ENCODE assay signal across 26 mouse cellular contexts in genomic region chr3:157119916-157120315, GRCm38 (mm10).
DNase-seq lines count a peak whose midpoint lies in the region; ATAC-seq and TF ChIP-seq lines count a peak whose summit lies in the region.
"Had no signal": no experiment of that assay in that cellular context is flagged by ENCODE, and none has a peak within 500 bp of the region (broad histone marks: within the 10 kb centered on the region; RNA-seq: fewer than 3 reads in every experiment).

No protein-coding gene starts in this region.

- H3K4me3 ChIP-seq in hindbrain, embryonic 16.5 days (ENCODE audit: low read length), result no peak overlapping the region
- no peak overlapping the region for H3K4me3 ChIP-seq in hindbrain, embryonic 13.5 days
- H3K4me3 ChIP-seq in midbrain, embryonic 14.5 days (replicated peaks; ENCODE audit: low read depth, low read length), result no peak overlapping the region
- H3K4me3 ChIP-seq in midbrain, postnatal 0 days (ENCODE audit: low read depth, low read length), result no peak overlapping the region
- H3K4me3 ChIP-seq: forebrain, embryonic 10.5 days; forebrain, embryonic 13.5 days; heart, embryonic 12.5 days; heart, embryonic 15.5 days; hindbrain, embryonic 10.5 days; hindbrain, embryonic 15.5 days had no signal

- no peak for TF ChIP-seq CTCF in midbrain, postnatal 0 days (IDR thresholded peaks at IDR 0.05)

- no peaks in the 10 kb centered on the region for H3K36me3 ChIP-seq in hindbrain, embryonic 16.5 days (ENCODE audit: control insufficient read depth, insufficient read depth, low read length)
- H3K36me3 ChIP-seq in hindbrain, embryonic 13.5 days, result no peaks in the 10 kb centered on the region
- no peaks in the 10 kb centered on the region for H3K36me3 ChIP-seq in midbrain, embryonic 14.5 days (ENCODE audit: control insufficient read depth, insufficient read depth, low read length)
- no peaks in the 10 kb centered on the region for H3K36me3 ChIP-seq in midbrain, postnatal 0 days (ENCODE audit: insufficient read depth, low read length)
- H3K36me3 ChIP-seq: forebrain, embryonic 10.5 days; heart, embryonic 12.5 days; heart, embryonic 15.5 days; hindbrain, embryonic 10.5 days; hindbrain, embryonic 15.5 days had no signal

- no peaks in the 10 kb centered on the region for H3K27me3 ChIP-seq in hindbrain, embryonic 16.5 days (replicated peaks; ENCODE audit: control insufficient read depth, insufficient read depth, low read length)
- no peaks in the 10 kb centered on the region for H3K27me3 ChIP-seq in hindbrain, embryonic 13.5 days
- no peaks in the 10 kb centered on the region for H3K27me3 ChIP-seq in midbrain, embryonic 14.5 days (ENCODE audit: control insufficient read depth, insufficient read depth, low read length)
- H3K27me3 ChIP-seq in midbrain, postnatal 0 days (ENCODE audit: insufficient read depth, low read length), result no peaks in the 10 kb centered on the region
- H3K27me3 ChIP-seq: forebrain, embryonic 13.5 days; heart, embryonic 12.5 days; heart, embryonic 15.5 days; hindbrain, embryonic 15.5 days had no signal

- ATAC-seq in hindbrain, embryonic 16.5 days, result 0 out of 2 replicates have a peak, but pooled peaks have one; percentile 44
- no peak for ATAC-seq in hindbrain, embryonic 13.5 days (ENCODE audit: low FRiP score)
- no peak for ATAC-seq in midbrain, embryonic 14.5 days (ENCODE audit: low FRiP score, low TSS enrichment)
- ATAC-seq in midbrain, postnatal 0 days (ENCODE audit: low FRiP score), result no peak
- ATAC-seq: activated CD4-positive, CD25-positive, alpha-beta regulatory T cell, adult 4 months; CD4-positive, CD25-positive, alpha-beta regulatory T cell, adult 4 months; forebrain, embryonic 13.5 days; forebrain, embryonic 16.5 days; inflammation-experienced regulatory T-cells, adult 6 months; intestine, embryonic 16.5 days had no signal

- no peak overlapping the region for H3K9ac ChIP-seq in hindbrain, embryonic 16.5 days (ENCODE audit: low read depth, low read length)
- no peak overlapping the region for H3K9ac ChIP-seq in hindbrain, embryonic 13.5 days
- H3K9ac ChIP-seq in midbrain, embryonic 14.5 days (replicated peaks; ENCODE audit: low read length), result no peak overlapping the region
- no peak overlapping the region for H3K9ac ChIP-seq in midbrain, postnatal 0 days (replicated peaks; ENCODE audit: low read length, poor library complexity, severe bottlenecking)
- H3K9ac ChIP-seq: forebrain, embryonic 13.5 days; heart, embryonic 12.5 days; heart, embryonic 15.5 days; hindbrain, embryonic 15.5 days had no signal

- H3K4me2 ChIP-seq in hindbrain, embryonic 16.5 days (ENCODE audit: low read length), result no peak overlapping the region
- H3K4me2 ChIP-seq in hindbrain, embryonic 13.5 days, result no peak overlapping the region
- H3K4me2 ChIP-seq in midbrain, embryonic 14.5 days (ENCODE audit: low read length), result no peak overlapping the region
- no peak overlapping the region for H3K4me2 ChIP-seq in midbrain, postnatal 0 days (ENCODE audit: low read depth, low read length, poor library complexity, severe bottlenecking)
- H3K4me2 ChIP-seq: forebrain, embryonic 13.5 days; heart, embryonic 12.5 days; heart, embryonic 15.5 days; hindbrain, embryonic 15.5 days had no signal

- DNase-seq in midbrain, embryonic 14.5 days, result peak; percentile 16
- no peak for DNase-seq in midbrain, postnatal 0 days (ENCODE audit: low spot score)
- peak; percentile 70 for DNase-seq in brain, adult 2 months (ENCODE audit: low read depth, low spot score)
- DNase-seq in telencephalon, adult 2 months (ENCODE audit: low read depth, low spot score), result peak; percentile 35
- no peak for DNase-seq in adrenal gland, adult (ENCODE audit: inconsistent age in 2 of 2, low spot score in 1 of 2)
- DNase-seq: adrenal gland, postnatal 10 days; cerebellum, adult 18-20 months; cerebellum, adult 9-10 months; cerebellum, postnatal 14 days; gastrocnemius, postnatal 25 days; heart, adult 18-20 months; heart, postnatal 10 days; heart, postnatal 36 days had no signal

- WGBS in hindbrain, embryonic 16.5 days, result 37% methylated on average over 2 of the region's 2 CpGs
- WGBS in hindbrain, embryonic 13.5 days, result 51% methylated on average over 2 of the region's 2 CpGs
- 45% methylated on average over 2 of the region's 2 CpGs for WGBS in midbrain, embryonic 14.5 days
- WGBS in midbrain, postnatal 0 days, result 30% methylated on average over 2 of the region's 2 CpGs

- no peak overlapping the region for H3K27ac ChIP-seq in hindbrain, embryonic 16.5 days (ENCODE audit: low read depth, low read length)
- no peak overlapping the region for H3K27ac ChIP-seq in hindbrain, embryonic 13.5 days
- no peak overlapping the region for H3K27ac ChIP-seq in midbrain, embryonic 14.5 days (replicated peaks; ENCODE audit: low read depth, low read length)
- H3K27ac ChIP-seq in midbrain, postnatal 0 days (ENCODE audit: low read depth, low read length), result no peak overlapping the region
- H3K27ac ChIP-seq: forebrain, embryonic 10.5 days; forebrain, embryonic 13.5 days; heart, embryonic 15.5 days; hindbrain, embryonic 10.5 days; hindbrain, embryonic 15.5 days had no signal

- H3K9me3 ChIP-seq in hindbrain, embryonic 16.5 days (ENCODE audit: control insufficient read depth, low read length), result no peaks in the 10 kb centered on the region
- no peaks in the 10 kb centered on the region for H3K9me3 ChIP-seq in hindbrain, embryonic 13.5 days
- no peaks in the 10 kb centered on the region for H3K9me3 ChIP-seq in midbrain, embryonic 14.5 days (ENCODE audit: control insufficient read depth, low read length)
- no peaks in the 10 kb centered on the region for H3K9me3 ChIP-seq in midbrain, postnatal 0 days (ENCODE audit: low read length)
- H3K9me3 ChIP-seq: forebrain, embryonic 10.5 days; forebrain, embryonic 13.5 days; heart, embryonic 12.5 days; heart, embryonic 15.5 days; hindbrain, embryonic 10.5 days; hindbrain, embryonic 15.5 days had no signal

- peaks cover 3% of the 10 kb centered on the region; the same call in 1 of the 2 replicates for H3K4me1 ChIP-seq in hindbrain, embryonic 16.5 days (ENCODE audit: control insufficient read depth, insufficient read depth, low read depth, low read length)
- H3K4me1 ChIP-seq in hindbrain, embryonic 13.5 days (replicated peaks), result 0 out of 2 replicates have a peak, but pooled peaks cover 8% of the 10 kb centered on the region
- 0 out of 2 replicates have a peak, but pooled peaks cover 5% of the 10 kb centered on the region for H3K4me1 ChIP-seq in midbrain, embryonic 14.5 days (ENCODE audit: control insufficient read depth, insufficient read depth, low read length)
- H3K4me1 ChIP-seq in midbrain, postnatal 0 days (ENCODE audit: insufficient read depth, low read length), result no peaks in the 10 kb centered on the region
- H3K4me1 ChIP-seq: hindbrain, embryonic 10.5 days had no signal

Comparison
In these comparisons a context has a peak if more than half of its experiments do, and no peak if none do; other contexts are left out.
1. DNase-seq: peak in midbrain, embryonic 14.5 days (single experiment), brain, adult 2 months (single experiment) and telencephalon, adult 2 months (single experiment); none in midbrain, postnatal 0 days (single experiment) and adrenal gland, adult (0 of 2).